Mouse (Mus musculus): ENCODE results near the gene Ubap2.

GRCm38 (mm10) chr4:41253756-41254155 lies 21.2 kb downstream of the Ubap2 start:
- TF ChIP-seq CTCF (IDR thresholded peaks at IDR 0.05; ENCODE audit: extremely low read depth, insufficient read depth, insufficient read length, insufficient replicate concordance) (no peak), POLR2A (IDR thresholded peaks at IDR 0.05; ENCODE audit: low read depth, low read length) (no peak)
